Mouse (Mus musculus) mouse embryonic stem cell (cell line): ENCODE data around the gene Tgds.

Source experiments
- in situ Hi-C, 2 experiments: fragments of 300-500 bp; cut with MboI; formaldehyde crosslinking; loops; 1 replicate in 1 of 2; 3 replicates in 1 of 2; pipeline ENCODE4 v1.14.3; 2019 to 2020; ENCODE audit warnings: low sequenced_read_pairs in 2 of 2, low pct_unique_long_range_greater_than_20kb in 1 of 2, mixed read lengths in 1 of 2; ENCODE audit not compliant: unreplicated experiment in 1 of 2

The Tgds gene

GRCm38 (mm10) chr14:118070100-118070499 is 62.5 kb downstream of the Tgds start:
- in situ Hi-C loops = no loop called here

DNA sequence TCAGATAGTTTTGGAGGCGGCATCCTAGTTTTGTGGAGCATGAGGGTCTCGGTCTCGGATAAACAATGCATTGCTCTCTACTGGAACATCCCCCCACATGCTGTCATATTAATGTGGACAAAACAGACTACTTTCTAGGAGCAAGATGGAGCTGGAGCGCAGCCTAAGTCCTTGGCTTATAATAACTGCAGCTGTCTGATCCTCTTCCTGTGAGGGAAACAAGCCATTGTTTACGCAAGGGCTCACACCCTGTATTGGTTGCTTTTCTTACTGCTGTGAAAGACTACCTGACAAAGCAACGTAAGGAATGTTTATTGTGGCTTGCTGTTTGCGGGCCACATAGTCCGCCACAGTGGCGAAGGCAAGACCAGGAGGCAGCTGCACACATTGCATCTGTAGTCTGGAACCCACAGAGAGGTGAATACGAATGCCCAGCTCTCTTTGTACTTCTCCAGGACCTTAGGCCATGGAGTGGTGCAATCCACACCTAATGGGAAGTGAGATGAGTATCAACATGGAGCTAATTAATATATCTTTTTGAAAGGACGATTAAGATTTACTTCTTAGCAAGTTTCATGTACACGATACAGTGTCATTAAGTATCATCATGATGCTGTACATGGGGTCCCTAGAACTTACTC is 63.0 kb downstream of the Tgds start:
- in situ Hi-C loops = no loop called here
